Mouse (Mus musculus) CH12.LX (cell line): Measurements from ENCODE around the gene Rsph4a.

Experiments
- CTCF ChIP-seq, 2 experiments: IDR thresholded peaks in 1 of 2; conservative IDR thresholded peaks in 1 of 2; 2 replicates each; pipeline ENCODE4 v1.5.1; 2011 to 2012; ENCODE audit warnings: low read depth in 2 of 2, low read length in 2 of 2, improper control_type of control experiment in 1 of 2, inconsistent platforms in 1 of 2, mild to moderate bottlenecking in 1 of 2, moderate library complexity in 1 of 2
- ETS1 ChIP-seq: conservative IDR thresholded peaks from 2 replicates; pipeline ENCODE4 v1.6.1; 2012; ENCODE audit warnings: low read depth, mild to moderate bottlenecking, inconsistent platforms, low read length, improper control_type of control experiment, moderate library complexity
- POLR2A ChIP-seq: IDR thresholded peaks from 2 replicates; pipeline ENCODE4 v1.6.1; 2011; ENCODE audit warnings: low read depth, mild to moderate bottlenecking, improper control_type of control experiment, low read length
- RCOR1 ChIP-seq: conservative IDR thresholded peaks from 2 replicates; pipeline ENCODE4 v1.6.1; 2012; ENCODE audit warnings: low read depth, mild to moderate bottlenecking, inconsistent platforms, low read length, improper control_type of control experiment
- TBP ChIP-seq: conservative IDR thresholded peaks from 2 replicates; pipeline ENCODE4 v1.6.1; 2011; ENCODE audit warnings: low read depth, low read length, improper control_type of control experiment

DNA sequence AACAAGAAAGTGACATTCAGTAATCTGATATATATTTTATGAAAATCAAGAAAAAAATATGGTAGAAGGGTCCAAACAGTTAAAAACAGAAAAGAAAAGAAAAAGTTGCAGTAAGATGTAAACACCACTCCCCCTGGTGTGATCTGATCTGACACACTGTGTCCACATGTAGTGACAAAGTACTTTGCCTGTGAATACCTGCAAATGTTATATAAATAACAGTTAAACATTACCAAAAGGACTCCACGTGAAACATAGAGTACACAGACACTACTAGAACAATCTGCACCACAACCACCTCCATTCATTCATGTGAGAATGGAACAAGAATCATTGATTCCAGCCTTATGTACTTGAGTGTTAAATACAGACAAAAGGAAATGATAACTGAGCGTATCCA, 38.9 kb upstream of the Rsph4a start:
- TF ChIP-seq RCOR1 (no peak), TBP (no peak), CTCF (conservative IDR thresholded peaks at IDR 0.05 in 1 of 2, IDR thresholded peaks at IDR 0.05 in 1 of 2; ENCODE audit: low read depth in 2 of 2, low read length in 2 of 2) (no peak), POLR2A (no peak), ETS1 (no peak)
